ENCODE assay signal across 7 mouse cellular contexts in genomic region chr3:62860731-62861130, GRCm38 (mm10).
A peak's percentile ranks its signal among the peaks of the same experiment; 100 is the strongest.
DNase-seq lines count a peak whose midpoint lies in the region; ATAC-seq and TF ChIP-seq lines count a peak whose summit lies in the region.

No protein-coding gene starts in this region.

- H3K27me3 ChIP-seq in lung, embryonic 14.5 days (ENCODE audit: insufficient read depth, low read length), result no peaks in the 10 kb centered on the region
- H3K27me3 ChIP-seq in embryonic facial prominence, embryonic 10.5 days (replicated peaks; ENCODE audit: low read depth, poor library complexity, severe bottlenecking), result no peaks in the 10 kb centered on the region
- H3K27me3 ChIP-seq in midbrain, embryonic 12.5 days, result no peaks in the 10 kb centered on the region

- WGBS in lung, embryonic 14.5 days, result 9% methylated on average over 3 of the region's 3 CpGs
- 15% methylated on average over 3 of the region's 3 CpGs for WGBS in embryonic facial prominence, embryonic 10.5 days
- 15% methylated on average over 3 of the region's 3 CpGs for WGBS in midbrain, embryonic 12.5 days

- no peaks in the 10 kb centered on the region for H3K36me3 ChIP-seq in lung, embryonic 14.5 days (ENCODE audit: insufficient read depth)
- no peaks in the 10 kb centered on the region for H3K36me3 ChIP-seq in embryonic facial prominence, embryonic 10.5 days (replicated peaks)
- no peaks in the 10 kb centered on the region for H3K36me3 ChIP-seq in midbrain, embryonic 12.5 days

- H3K4me3 ChIP-seq in lung, embryonic 14.5 days (ENCODE audit: low read depth, low read length), result no peak overlapping the region
- H3K4me3 ChIP-seq in embryonic facial prominence, embryonic 10.5 days, result no peak overlapping the region
- H3K4me3 ChIP-seq in midbrain, embryonic 12.5 days, result no peak overlapping the region

- TF ChIP-seq CTCF in lung, embryonic 14.5 days (IDR thresholded peaks at IDR 0.05; ENCODE audit: low read depth), result peak; percentile 66

- no peak overlapping the region for H3K9ac ChIP-seq in lung, embryonic 14.5 days
- no peak overlapping the region for H3K9ac ChIP-seq in midbrain, embryonic 12.5 days (replicated peaks)

- no peaks in the 10 kb centered on the region for H3K4me1 ChIP-seq in lung, embryonic 14.5 days (ENCODE audit: insufficient read depth)
- no peaks in the 10 kb centered on the region for H3K4me1 ChIP-seq in embryonic facial prominence, embryonic 10.5 days
- H3K4me1 ChIP-seq in midbrain, embryonic 12.5 days, result no peaks in the 10 kb centered on the region

- peak; percentile 51 for DNase-seq in lung, embryonic 14.5 days
- no peak for DNase-seq in lung, adult 18-20 months
- DNase-seq in embryonic facial prominence, embryonic 10.5 days (ENCODE audit: low spot score), result peak; percentile 47
- DNase-seq in kidney, postnatal 25 days, result peak; percentile 21 to 40
- DNase-seq in thymus, postnatal 10 days (ENCODE audit: low spot score in 2 of 2), result no peak
- DNase-seq in ovary, adult 18-20 months (ENCODE audit: low spot score), result no peak

- H3K4me2 ChIP-seq in lung, embryonic 14.5 days, result no peak overlapping the region
- H3K4me2 ChIP-seq in midbrain, embryonic 12.5 days (replicated peaks), result no peak overlapping the region

- no peak for ATAC-seq in lung, embryonic 14.5 days (ENCODE audit: insufficient read depth)
- peak; percentile 79 for ATAC-seq in midbrain, embryonic 12.5 days (ENCODE audit: low FRiP score, low read depth)

- H3K9me3 ChIP-seq in lung, embryonic 14.5 days (ENCODE audit: low read depth, low read length), result no peaks in the 10 kb centered on the region
- H3K9me3 ChIP-seq in embryonic facial prominence, embryonic 10.5 days, result no peaks in the 10 kb centered on the region
- H3K9me3 ChIP-seq in midbrain, embryonic 12.5 days, result no peaks in the 10 kb centered on the region

- no peak overlapping the region for H3K27ac ChIP-seq in lung, embryonic 14.5 days (ENCODE audit: low read depth)
- H3K27ac ChIP-seq in embryonic facial prominence, embryonic 10.5 days (replicated peaks), result no peak overlapping the region
- no peak overlapping the region for H3K27ac ChIP-seq in midbrain, embryonic 12.5 days (replicated peaks)

Comparison
In these comparisons a context has a peak if more than half of its experiments do, and no peak if none do; other contexts are left out.
1. DNase-seq: peak in lung, embryonic 14.5 days (single experiment), embryonic facial prominence, embryonic 10.5 days (single experiment) and kidney, postnatal 25 days (2 of 2); none in lung, adult 18-20 months (0 of 2), thymus, postnatal 10 days (0 of 2) and ovary, adult 18-20 months (single experiment).